Mouse (Mus musculus) ES-E14 (cell line): ENCODE measurements at regions not wholly inside any gene's neighbourhood (a gene's known extent, or its start where the extent isn't known, plus 50 kb on each side); places are given as distances from the start of the nearest gene placed in this dataset.

Experiments used
- CHD2 ChIP-seq: IDR thresholded peaks from 2 replicates; pipeline ENCODE4 v1.6.1; 2014; ENCODE audit warnings: mild to moderate bottlenecking, low read depth, low read length, inconsistent platforms
- MAFK ChIP-seq: IDR thresholded peaks from 2 replicates; pipeline ENCODE4 v1.6.1; 2014; ENCODE audit warnings: mild to moderate bottlenecking, low read depth, low read length, inconsistent platforms; ENCODE audit not compliant: insufficient read depth
- ZNF384 ChIP-seq: IDR thresholded peaks from 2 replicates; pipeline ENCODE4 v1.6.1; 2012; ENCODE audit warnings: low read depth, low read length, inconsistent platforms

- TF ChIP-seq MAFK (no peak), ZNF384 (no peak), CHD2 (no peak)
These were observed 169.7 kb downstream of the Nrp2 start for GRCm38 (mm10) chr1:62872771-62873170.
